Mouse (Mus musculus): ENCODE measurements around the gene Tnfrsf14. TPM values are rescaled to one million over a fixed set of nuclear protein-coding genes. Genes with fewer than 3 reads are reported as not detected.

Tnfrsf14 gene
- polyA plus RNA-seq, 1 experiment from 2014 or later, result 59.8 TPM

- peak; percentile 52 for ATAC-seq (ENCODE audit: low read depth)
- H3K4me1 ChIP-seq (ENCODE audit: control insufficient read depth, low read depth, low read length), result peaks cover 41% of the 10 kb centered on the region
- no peaks in the 10 kb centered on the region for H3K9me3 ChIP-seq (replicated peaks; ENCODE audit: control insufficient read depth, low read length)
- 15% methylated on average over 13 of the region's 14 CpGs for WGBS (ENCODE audit: insufficient replicate concordance)
- H3K36me3 ChIP-seq (ENCODE audit: control insufficient read depth, insufficient read depth), result no peaks in the 10 kb centered on the region
- peak overlapping the region; percentile 75 for H3K9ac ChIP-seq (ENCODE audit: low read depth, low read length)
- peak overlapping the region; percentile 56 for H3K4me2 ChIP-seq (ENCODE audit: low read depth, low read length)
- H3K4me3 ChIP-seq (ENCODE audit: low read depth, low read length), result peak overlapping the region; percentile 44
- peaks cover 12% of the 10 kb centered on the region for H3K27me3 ChIP-seq (ENCODE audit: control insufficient read depth, insufficient read depth, low read depth, low read length)
- peak overlapping the region; percentile 97 for H3K27ac ChIP-seq (ENCODE audit: low read length)
Observed at GRCm38 (mm10) chr4:154882014-154882659, 46.2 kb downstream of the Tnfrsf14 start.

- WGBS (ENCODE audit: insufficient replicate concordance), result 21% methylated on average over 6 of the region's 6 CpGs
- Histone ChIP-seq H3K4me3 (ENCODE audit: low read depth, low read length) (peak overlapping the region; percentile 37), H3K27ac (ENCODE audit: low read length) (peak overlapping the region; percentile 97)
Observed at GRCm38 (mm10) chr4:154880730-154881129, 47.6 kb downstream of the Tnfrsf14 start.

GRCm38 (mm10) chr4:154877864-154878548, 50.4 kb downstream of the Tnfrsf14 start:
- 8% methylated on average over 18 of the region's 18 CpGs for WGBS (ENCODE audit: insufficient replicate concordance)
- no peaks in the 10 kb centered on the region for H3K9me3 ChIP-seq (replicated peaks; ENCODE audit: control insufficient read depth, low read length)
- peak; percentile 78 for ATAC-seq (ENCODE audit: low read depth)

More at GRCm38 (mm10) chr4:154880730-154881129, 47.6 kb downstream of the Tnfrsf14 start:
- peak; percentile 87 for ATAC-seq (ENCODE audit: low read depth)
- Histone ChIP-seq H3K9ac (ENCODE audit: low read depth, low read length) (peak overlapping the region; percentile 75), H3K4me2 (ENCODE audit: low read depth, low read length) (peak overlapping the region; percentile 56), H3K9me3 (replicated peaks; ENCODE audit: control insufficient read depth, low read length) (no peaks in the 10 kb centered on the region), H3K36me3 (ENCODE audit: control insufficient read depth, insufficient read depth) (no peaks in the 10 kb centered on the region), H3K4me1 (ENCODE audit: control insufficient read depth, low read depth, low read length) (peaks cover 41% of the 10 kb centered on the region), H3K27me3 (ENCODE audit: control insufficient read depth, insufficient read depth, low read depth, low read length) (peaks cover 12% of the 10 kb centered on the region)

GRCm38 (mm10) chr4:154873186-154873585, 55.2 kb downstream of the Tnfrsf14 start:
- ATAC-seq (ENCODE audit: low read depth), result no peak
- WGBS (ENCODE audit: insufficient replicate concordance), result 69% methylated on average over 6 of the region's 6 CpGs
- no peak overlapping the region for H3K27ac ChIP-seq (ENCODE audit: low read length)
- H3K4me1 ChIP-seq (ENCODE audit: control insufficient read depth, low read depth, low read length), result peaks cover 2% of the 10 kb centered on the region
- H3K4me2 ChIP-seq (ENCODE audit: low read depth, low read length), result no peak overlapping the region
- no peak overlapping the region for H3K9ac ChIP-seq (ENCODE audit: low read depth, low read length)
- peaks cover 15% of the 10 kb centered on the region for H3K27me3 ChIP-seq (ENCODE audit: control insufficient read depth, insufficient read depth, low read depth, low read length)
- no peaks in the 10 kb centered on the region for H3K9me3 ChIP-seq (replicated peaks; ENCODE audit: control insufficient read depth, low read length)
- H3K4me3 ChIP-seq (ENCODE audit: low read depth, low read length), result no peak overlapping the region
- no peaks in the 10 kb centered on the region for H3K36me3 ChIP-seq (ENCODE audit: control insufficient read depth, insufficient read depth)

More at GRCm38 (mm10) chr4:154877864-154878548, 50.4 kb downstream of the Tnfrsf14 start:
- Histone ChIP-seq H3K4me2 (ENCODE audit: low read depth, low read length) (peak overlapping the region; percentile 83), H3K4me3 (ENCODE audit: low read depth, low read length) (peak overlapping the region; percentile 57), H3K27me3 (ENCODE audit: control insufficient read depth, insufficient read depth, low read depth, low read length) (no peaks in the 10 kb centered on the region), H3K27ac (ENCODE audit: low read length) (peak overlapping the region; percentile 87), H3K4me1 (ENCODE audit: control insufficient read depth, low read depth, low read length) (peaks cover 41% of the 10 kb centered on the region), H3K36me3 (ENCODE audit: control insufficient read depth, insufficient read depth) (no peaks in the 10 kb centered on the region), H3K9ac (ENCODE audit: low read depth, low read length) (peak overlapping the region; percentile 55)

Other genes starting within 250 kb of the Tnfrsf14 start
- gene Ttc34, start 91.1 kb downstream of the Tnfrsf14 start, polyA plus RNA-seq (2015; fragmentation: Nextera tagmentation; extraction: Ambion mirVana), result not detected in 2 replicates
- 2.4 and 2.7 TPM in 2 replicates for gene Mmel1, start 59.0 kb downstream of the Tnfrsf14 start, polyA plus RNA-seq (2015; fragmentation: Nextera tagmentation; extraction: Ambion mirVana)
- 7.4 and 8.5 TPM in 2 replicates for gene Fam213b, start 29.4 kb downstream of the Tnfrsf14 start, polyA plus RNA-seq (2015; fragmentation: Nextera tagmentation; extraction: Ambion mirVana)
- 0.11 and 0.13 TPM in 2 replicates for gene Hes5, start 32.4 kb upstream of the Tnfrsf14 start, polyA plus RNA-seq (2015; fragmentation: Nextera tagmentation; extraction: Ambion mirVana)
- 20.7 and 23.3 TPM in 2 replicates for gene Pank4, start 35.6 kb upstream of the Tnfrsf14 start, polyA plus RNA-seq (2015; fragmentation: Nextera tagmentation; extraction: Ambion mirVana)
- gene Plch2, start 128.2 kb upstream of the Tnfrsf14 start, polyA plus RNA-seq (2015; fragmentation: Nextera tagmentation; extraction: Ambion mirVana), result 0.08 TPM in 1 of 2 replicates, not detected in the other
- gene Pex10, start 138.5 kb upstream of the Tnfrsf14 start, polyA plus RNA-seq (2015; fragmentation: Nextera tagmentation; extraction: Ambion mirVana), result 8.3 and 8.9 TPM in 2 replicates
- 75.1 and 79.9 TPM in 2 replicates for gene Rer1, start 157.8 kb upstream of the Tnfrsf14 start, polyA plus RNA-seq (2015; fragmentation: Nextera tagmentation; extraction: Ambion mirVana)
- 1.0 and 1.1 TPM in 2 replicates for gene Morn1, start 158.0 kb upstream of the Tnfrsf14 start, polyA plus RNA-seq (2015; fragmentation: Nextera tagmentation; extraction: Ambion mirVana)